Mouse (Mus musculus): ENCODE results near the gene Shb.
"Not testable (repeated sequence)": the region's sequence is repeated elsewhere in the genome, so short reads cannot be mapped to it uniquely, and the experiment has no call there.

Gene Shb

DNA sequence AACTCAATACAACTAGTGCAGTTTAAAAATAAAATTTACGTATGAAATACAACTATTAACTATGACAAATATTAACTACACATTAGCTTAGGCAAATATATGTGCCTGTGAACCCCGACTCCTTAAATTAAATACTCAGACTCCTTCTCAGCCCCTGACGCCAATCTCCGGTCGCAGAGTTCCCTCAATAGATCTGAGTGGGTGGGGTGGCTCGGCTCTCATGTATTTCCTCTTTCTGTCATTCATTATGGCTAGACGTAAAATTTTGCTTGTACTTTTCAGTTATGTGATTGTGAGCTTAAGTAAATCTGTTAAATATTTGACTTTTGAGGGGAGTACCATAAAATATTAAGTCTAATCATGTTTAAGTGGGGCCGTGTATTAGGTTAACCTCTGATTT lies 139.3 kb downstream of the Shb start:
- DNase-seq (ENCODE audit: low spot score) = no peak

DNA sequence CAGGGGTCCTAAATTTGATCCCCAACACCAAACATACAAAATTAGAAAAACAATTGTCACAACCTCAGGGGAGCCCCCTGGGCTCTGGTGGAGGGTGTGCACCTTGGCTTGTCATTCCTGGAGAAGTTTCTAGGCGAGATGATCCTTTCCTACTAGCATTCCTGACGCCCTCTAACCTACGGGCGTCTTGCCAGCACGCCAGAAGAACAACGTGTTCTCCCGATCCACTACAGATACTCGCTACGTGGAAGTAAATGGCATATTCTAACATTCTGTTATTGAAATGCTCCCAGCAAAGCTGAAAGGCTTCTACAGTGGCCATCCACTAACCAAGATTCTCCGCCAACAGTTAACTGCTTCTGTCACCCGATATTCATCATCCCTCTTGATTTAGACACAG lies 139.7 kb downstream of the Shb start:
- no peak for DNase-seq (ENCODE audit: low spot score)

DNA sequence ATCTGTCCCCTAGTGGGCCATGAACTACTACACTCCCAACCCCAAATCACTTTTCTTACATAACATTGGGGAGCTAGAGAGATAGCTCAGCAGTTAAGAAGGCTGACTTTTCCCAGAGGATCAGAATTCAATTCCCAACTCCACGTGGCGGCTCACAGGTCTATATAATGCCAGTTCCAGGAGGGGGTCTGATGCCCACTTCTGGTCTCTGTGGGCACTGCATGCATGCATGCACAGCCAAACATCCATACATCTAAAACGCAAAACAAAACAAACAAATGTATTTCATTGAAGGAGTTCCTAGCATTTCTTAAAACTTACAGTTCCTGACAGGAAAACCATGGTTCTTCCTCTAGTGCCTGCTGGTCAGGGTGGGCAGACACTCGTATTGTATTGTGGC lies 140.2 kb downstream of the Shb start:
- DNase-seq (ENCODE audit: low spot score) = no peak

DNA sequence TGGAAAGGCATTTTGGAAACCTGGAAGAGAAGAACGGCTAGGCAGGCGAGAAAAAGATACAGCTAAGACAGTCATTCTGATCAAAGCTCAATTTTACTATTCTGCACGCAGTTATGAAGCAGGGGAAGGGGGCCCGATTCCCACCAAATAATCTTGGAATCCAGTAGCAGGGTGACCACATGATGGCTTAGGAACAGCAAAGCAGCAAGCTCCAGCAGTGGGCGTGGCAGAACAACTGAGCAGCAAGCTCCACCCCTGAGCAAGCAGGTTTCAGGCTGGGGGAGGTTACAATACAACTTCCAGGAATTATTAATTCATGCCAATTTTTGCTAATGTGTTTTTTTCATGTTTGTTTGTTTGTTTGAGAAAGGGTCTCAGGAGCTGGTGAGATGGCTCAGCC lies 145.0 kb downstream of the Shb start:
- DNase-seq (ENCODE audit: low spot score) = not testable (repeated sequence)

DNA sequence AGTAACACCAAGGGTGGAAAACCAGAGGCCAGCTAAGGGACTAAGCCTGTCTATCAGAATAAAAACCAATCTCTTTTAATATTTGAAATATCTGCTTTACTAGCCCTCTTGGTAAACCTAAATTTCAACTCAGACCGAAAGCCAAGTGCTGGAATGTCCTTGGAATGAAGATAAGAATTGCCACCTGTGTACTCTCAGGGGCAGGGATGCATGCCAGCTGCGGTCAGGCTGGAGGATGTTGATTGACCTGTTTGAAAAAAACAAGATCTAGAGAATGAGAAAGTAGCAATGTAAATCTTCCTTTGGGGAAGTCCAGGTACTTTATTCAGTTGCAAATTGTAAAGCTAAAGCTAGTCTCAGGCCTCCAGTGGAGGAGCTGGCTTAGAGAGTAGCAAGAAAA lies 150.1 kb downstream of the Shb start:
- not testable (repeated sequence) for DNase-seq (ENCODE audit: low spot score)

DNA sequence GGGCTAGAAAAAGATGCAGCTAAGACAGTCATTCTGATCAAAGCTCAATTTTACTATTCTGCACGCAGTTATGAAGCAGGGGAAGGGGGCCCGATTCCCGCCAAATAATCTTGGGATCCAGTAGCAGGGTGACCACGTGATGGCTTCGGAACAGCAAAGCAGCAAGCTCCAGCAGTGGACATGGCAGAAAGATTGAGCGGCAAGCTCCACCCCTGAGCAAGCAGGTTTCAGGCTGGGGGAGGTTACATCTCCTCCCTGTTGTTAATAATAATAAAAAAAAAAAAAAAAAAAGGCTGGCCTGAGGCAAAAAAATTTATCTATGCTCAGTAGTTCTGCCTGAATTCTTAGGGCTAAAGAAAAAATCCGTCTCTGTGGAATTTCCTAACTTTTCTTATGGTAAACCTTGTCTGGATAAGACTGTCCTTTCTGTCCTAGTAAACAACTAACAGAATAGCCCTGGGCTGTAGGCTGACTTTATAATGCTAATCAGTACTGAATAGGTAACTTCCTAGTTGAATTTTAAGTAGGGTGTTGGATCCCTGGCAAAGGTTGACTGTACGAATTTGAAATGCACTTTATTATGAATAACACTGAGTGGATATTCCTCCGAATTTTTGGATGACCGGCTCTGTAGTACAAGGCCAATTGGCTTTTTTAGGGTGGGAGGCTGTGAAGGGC lies 151.2 kb downstream of the Shb start:
- DNase-seq (ENCODE audit: low spot score) = not testable (repeated sequence)

DNA sequence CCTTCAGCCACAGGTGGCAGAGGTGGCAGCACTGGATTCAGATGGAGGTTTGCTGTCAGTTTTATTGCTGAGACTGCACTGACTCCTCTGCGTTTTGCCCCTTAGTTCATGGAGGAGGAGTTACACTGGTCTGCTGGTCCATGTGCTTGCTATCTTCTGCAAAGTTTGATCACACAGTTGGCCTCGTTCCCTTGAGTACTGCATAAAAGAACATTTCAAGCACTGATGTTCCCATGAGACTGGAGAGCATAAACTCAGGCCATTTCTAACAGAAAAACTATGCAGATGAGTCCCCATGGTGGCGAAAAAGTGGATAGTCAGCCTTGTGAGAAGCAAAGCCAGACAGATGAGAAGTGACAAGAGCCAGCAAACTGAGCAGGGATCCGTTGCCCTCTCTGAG lies 155.7 kb downstream of the Shb start:
- peak; percentile 35 for DNase-seq (ENCODE audit: low spot score)

DNA sequence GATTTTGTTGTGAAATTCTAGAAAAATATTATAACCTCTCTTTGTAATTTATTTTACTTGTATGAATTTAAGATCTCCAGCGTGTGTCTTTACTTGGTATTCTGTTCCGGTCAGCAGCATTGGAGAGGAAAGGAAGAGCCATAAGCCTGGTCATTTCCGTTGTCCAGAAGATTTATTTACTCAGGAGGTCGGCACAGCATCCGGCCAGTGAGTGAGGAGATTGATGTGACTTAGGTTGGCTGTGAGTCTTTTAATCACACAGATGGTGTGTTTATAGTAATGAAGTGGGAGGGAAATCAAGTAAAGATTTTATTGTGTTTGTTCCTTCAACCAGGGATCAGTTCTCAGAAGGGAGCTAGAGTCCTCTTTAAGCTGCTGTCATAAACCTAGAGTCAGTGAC lies 157.4 kb downstream of the Shb start:
- no peak for DNase-seq (ENCODE audit: low spot score)
